Mouse (Mus musculus) heart, postnatal 0 days (tissue): ENCODE data around the gene Hist1h4h.

Source experiments
- CTCF ChIP-seq: IDR thresholded peaks from 2 replicates; pipeline ENCODE4 v1.5.1; 2016; ENCODE audit warnings: antibody characterized with exemption, control low read depth, low read depth
- EP300 ChIP-seq: IDR thresholded peaks from 2 replicates; pipeline ENCODE4 v1.6.1; 2016; ENCODE audit warnings: antibody characterized with exemption, low read depth

DNA sequence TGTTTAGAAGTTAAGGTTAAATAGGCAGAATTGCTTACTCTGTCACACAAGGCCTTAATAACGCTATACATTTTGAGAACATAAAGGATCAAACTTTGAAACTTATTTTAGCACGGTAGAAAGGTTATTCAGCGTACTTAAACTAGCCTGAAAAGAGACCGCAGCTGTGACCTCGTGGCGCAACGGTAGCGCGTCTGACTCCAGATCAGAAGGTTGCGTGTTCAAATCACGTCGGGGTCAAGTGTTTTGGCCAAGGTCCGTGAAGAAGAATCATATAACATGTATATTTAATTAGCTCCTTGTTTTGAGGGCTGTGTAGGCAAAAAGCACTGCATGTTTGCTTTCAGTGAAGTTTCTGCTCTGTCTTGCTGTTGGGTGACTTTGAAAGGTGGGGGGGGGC, 24.5 kb upstream of the Hist1h4h start:
- no peak for TF ChIP-seq CTCF
- no peak for TF ChIP-seq EP300
